Mouse (Mus musculus) layer of hippocampus, postnatal 36 days (tissue): ENCODE data around the gene Gfod1. TPM values are rescaled to one million over a fixed set of nuclear protein-coding genes. Genes with fewer than 3 reads are reported as not detected.

Experiments
- DNase-seq, 2 experiments: peaks; one replicate each; pipeline ENCODE4 v3.0.0; 2022
- total RNA-seq, 2 experiments: library from RNA; stranded (reverse); gene quantifications; 2 replicates each; pipeline ENCODE4 v1.2.3; 2021

The Gfod1 gene
- total RNA-seq = 100 to 1,000 TPM in 1 of 2 experiments, 10 to 100 TPM in 1; 98.0 to 109 TPM

GRCm38 (mm10) chr13:43304018-43304431 lies at the start of gene Gfod1:
TSS of gene Gfod1 (minus strand) at chr13:43304172.
- DNase-seq = peak; percentile 97 to 98

GRCm38 (mm10) chr13:43353356-43353755 lies 49.4 kb upstream of the Gfod1 start:
- no peak for DNase-seq

GRCm38 (mm10) chr13:43350489-43351169 lies 46.7 kb upstream of the Gfod1 start:
- DNase-seq = no peak

GRCm38 (mm10) chr13:43349376-43349775 lies 45.4 kb upstream of the Gfod1 start:
- no peak for DNase-seq

GRCm38 (mm10) chr13:43346825-43347224 lies 42.9 kb upstream of the Gfod1 start:
- DNase-seq = no peak

- no peak for DNase-seq
Measured at GRCm38 (mm10) chr13:43338632-43339031, 34.7 kb upstream of the Gfod1 start.

GRCm38 (mm10) chr13:43338001-43338400 lies 34.0 kb upstream of the Gfod1 start:
- no peak for DNase-seq

- no peak for DNase-seq
Measured at GRCm38 (mm10) chr13:43336425-43337221, 32.7 kb upstream of the Gfod1 start.

GRCm38 (mm10) chr13:43332591-43332990 lies 28.6 kb upstream of the Gfod1 start:
- no peak for DNase-seq

GRCm38 (mm10) chr13:43331721-43332444 lies 27.9 kb upstream of the Gfod1 start:
- no peak for DNase-seq

GRCm38 (mm10) chr13:43325427-43325826 lies 21.5 kb upstream of the Gfod1 start:
- DNase-seq = no peak

- no peak for DNase-seq
Measured at GRCm38 (mm10) chr13:43321492-43321891, 17.5 kb upstream of the Gfod1 start.

GRCm38 (mm10) chr13:43319396-43319795 lies 15.4 kb upstream of the Gfod1 start:
- no peak for DNase-seq

GRCm38 (mm10) chr13:43317411-43317810 lies 13.4 kb upstream of the Gfod1 start:
- no peak for DNase-seq

- DNase-seq = no peak
Measured at GRCm38 (mm10) chr13:43305181-43305924, 1.4 kb upstream of the Gfod1 start.

- no peak for DNase-seq
Measured at GRCm38 (mm10) chr13:43304700-43305099, 728 bp upstream of the Gfod1 start.

GRCm38 (mm10) chr13:43303161-43303965 lies 609 bp downstream of the Gfod1 start:
- DNase-seq = peak; percentile 43 to 48

- DNase-seq = peak in 1 of 2 experiments; percentile 39
Measured at GRCm38 (mm10) chr13:43302651-43303160, 1.3 kb downstream of the Gfod1 start.

GRCm38 (mm10) chr13:43302239-43302638 lies 1.7 kb downstream of the Gfod1 start:
- no peak for DNase-seq

GRCm38 (mm10) chr13:43300906-43301305 lies 3.1 kb downstream of the Gfod1 start:
- DNase-seq = no peak

GRCm38 (mm10) chr13:43300366-43300765 lies 3.6 kb downstream of the Gfod1 start:
- DNase-seq = no peak
